Mouse (Mus musculus): ENCODE data around the gene Gpr84. TPM values are rescaled to one million over a fixed set of nuclear protein-coding genes. Genes with fewer than 3 reads are reported as not detected.

Gene Gpr84
- polyA plus RNA-seq, 1 experiment = 0.13 TPM

- no peak for DNase-seq
- Histone ChIP-seq H3K36me3 (ENCODE audit: control insufficient read depth, insufficient read depth, low read length) (no peaks in the 10 kb centered on the region), H3K4me1 (ENCODE audit: control insufficient read depth, insufficient read depth, low read length) (peaks cover 4% of the 10 kb centered on the region; the same call in 1 of the 2 replicates), H3K27ac (ENCODE audit: insufficient read depth, low read depth, low read length) (no peak overlapping the region), H3K27me3 (replicated peaks; ENCODE audit: control insufficient read depth, insufficient read depth, low read length) (no peaks in the 10 kb centered on the region), H3K4me3 (ENCODE audit: insufficient read depth, low read depth, low read length) (no peak overlapping the region)
- 80% methylated on average over 6 of the region's 6 CpGs for WGBS
- TF ChIP-seq CTCF (conservative IDR thresholded peaks at IDR 0.05; ENCODE audit: insufficient read depth, insufficient read length, low read depth, low read length) = no peak
- no peak for TF ChIP-seq POLR2A (IDR thresholded peaks at IDR 0.05; ENCODE audit: low read depth, low read length)
Observed at GRCm38 (mm10) chr15:103297313-103297712, 13.1 kb downstream of the Gpr84 start.

DNA sequence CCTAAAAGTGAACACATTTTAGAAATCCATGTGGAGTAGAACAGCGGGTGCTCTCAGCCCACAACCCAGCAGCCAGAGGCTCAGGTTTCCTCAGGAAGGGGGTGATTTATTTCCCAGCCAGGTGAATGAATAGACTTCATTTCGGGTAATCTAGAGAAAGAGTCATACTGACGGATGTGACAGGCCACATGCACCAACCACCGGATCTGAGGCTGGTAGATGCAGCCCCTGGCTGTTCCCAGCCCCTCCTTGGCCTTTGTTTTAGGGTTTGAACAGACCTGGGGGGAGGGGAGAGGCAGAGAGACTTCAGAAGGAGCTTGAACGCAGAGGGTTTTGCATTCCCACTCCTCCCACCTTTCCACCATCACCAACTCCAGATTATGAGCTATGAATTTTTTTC is 14.6 kb downstream of the Gpr84 start:
- no peak for DNase-seq
- no peaks in the 10 kb centered on the region for H3K27me3 ChIP-seq (replicated peaks; ENCODE audit: control insufficient read depth, insufficient read depth, low read length)
- H3K4me3 ChIP-seq (ENCODE audit: insufficient read depth, low read depth, low read length) = no peak overlapping the region
- no peak overlapping the region for H3K27ac ChIP-seq (ENCODE audit: insufficient read depth, low read depth, low read length)
- H3K36me3 ChIP-seq (ENCODE audit: control insufficient read depth, insufficient read depth, low read length) = no peaks in the 10 kb centered on the region
- TF ChIP-seq CTCF (conservative IDR thresholded peaks at IDR 0.05; ENCODE audit: insufficient read depth, insufficient read length, low read depth, low read length) (no peak), POLR2A (IDR thresholded peaks at IDR 0.05; ENCODE audit: low read depth, low read length) (no peak)
- 50% methylated on average over 5 of the region's 5 CpGs for WGBS
- peaks cover 4% of the 10 kb centered on the region; the same call in 1 of the 2 replicates for H3K4me1 ChIP-seq (ENCODE audit: control insufficient read depth, insufficient read depth, low read length)

GRCm38 (mm10) chr15:103294649-103295048 is 15.8 kb downstream of the Gpr84 start:
- Histone ChIP-seq H3K4me1 (ENCODE audit: control insufficient read depth, insufficient read depth, low read length) (peaks cover 4% of the 10 kb centered on the region), H3K36me3 (ENCODE audit: control insufficient read depth, insufficient read depth, low read length) (no peaks in the 10 kb centered on the region), H3K27me3 (replicated peaks; ENCODE audit: control insufficient read depth, insufficient read depth, low read length) (no peaks in the 10 kb centered on the region), H3K27ac (ENCODE audit: insufficient read depth, low read depth, low read length) (no peak overlapping the region), H3K4me3 (ENCODE audit: insufficient read depth, low read depth, low read length) (no peak overlapping the region)
- no peak for DNase-seq
- 77% methylated on average over 2 of the region's 2 CpGs for WGBS
- TF ChIP-seq POLR2A (IDR thresholded peaks at IDR 0.05; ENCODE audit: low read depth, low read length) (no peak), CTCF (conservative IDR thresholded peaks at IDR 0.05; ENCODE audit: insufficient read depth, insufficient read length, low read depth, low read length) (no peak)

- Histone ChIP-seq H3K4me1 (ENCODE audit: control insufficient read depth, insufficient read depth, low read length) (peaks cover 4% of the 10 kb centered on the region), H3K4me3 (ENCODE audit: insufficient read depth, low read depth, low read length) (no peak overlapping the region), H3K36me3 (ENCODE audit: control insufficient read depth, insufficient read depth, low read length) (no peaks in the 10 kb centered on the region), H3K27ac (ENCODE audit: insufficient read depth, low read depth, low read length) (no peak overlapping the region), H3K27me3 (replicated peaks; ENCODE audit: control insufficient read depth, insufficient read depth, low read length) (no peaks in the 10 kb centered on the region)
- no peak for DNase-seq
- WGBS = 97% methylated on average over 2 of the region's 2 CpGs
- TF ChIP-seq POLR2A (IDR thresholded peaks at IDR 0.05; ENCODE audit: low read depth, low read length) = no peak
- no peak for TF ChIP-seq CTCF (conservative IDR thresholded peaks at IDR 0.05; ENCODE audit: insufficient read depth, insufficient read length, low read depth, low read length)
Observed at GRCm38 (mm10) chr15:103293375-103293774, 17.0 kb downstream of the Gpr84 start.

DNA sequence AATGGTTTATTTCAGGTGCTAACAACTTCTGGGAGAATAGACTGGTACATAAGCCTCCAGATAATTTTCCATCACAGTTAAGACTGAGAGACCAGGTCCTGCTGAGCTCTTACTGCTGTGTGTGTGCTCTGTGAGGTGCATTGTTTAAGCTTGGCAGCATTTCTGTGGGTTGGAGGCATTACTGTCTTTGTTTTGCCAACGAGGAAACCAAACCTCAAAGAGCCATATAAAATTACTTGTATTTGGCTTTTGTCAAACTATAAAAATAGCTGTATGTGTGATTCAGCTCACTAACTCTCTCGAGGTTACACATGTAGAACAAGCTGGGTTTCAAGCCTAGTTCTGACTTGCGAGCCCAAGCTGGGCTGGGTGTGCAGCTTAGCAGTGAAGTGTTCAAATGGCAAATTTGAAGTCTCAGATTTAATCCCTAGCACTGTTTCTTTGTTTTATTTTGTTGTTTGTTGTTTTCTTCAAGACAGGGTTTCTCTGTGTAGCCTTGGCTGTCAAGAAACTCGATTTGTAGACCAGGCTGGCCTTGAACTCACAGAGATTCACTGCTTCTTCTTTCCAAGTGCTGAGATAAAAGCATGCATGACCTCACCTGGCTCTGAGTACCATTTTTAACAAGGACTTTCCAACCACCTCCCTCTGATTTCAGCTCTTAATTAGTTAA is 17.6 kb downstream of the Gpr84 start:
- 75% methylated on average over 4 of the region's 4 CpGs for WGBS
- Histone ChIP-seq H3K36me3 (ENCODE audit: control insufficient read depth, insufficient read depth, low read length) (no peaks in the 10 kb centered on the region), H3K27ac (ENCODE audit: insufficient read depth, low read depth, low read length) (no peak overlapping the region), H3K27me3 (replicated peaks; ENCODE audit: control insufficient read depth, insufficient read depth, low read length) (no peaks in the 10 kb centered on the region), H3K4me1 (ENCODE audit: control insufficient read depth, insufficient read depth, low read length) (peaks cover 4% of the 10 kb centered on the region), H3K4me3 (ENCODE audit: insufficient read depth, low read depth, low read length) (no peak overlapping the region)
- no peak for DNase-seq
- TF ChIP-seq POLR2A (IDR thresholded peaks at IDR 0.05; ENCODE audit: low read depth, low read length) (no peak), CTCF (conservative IDR thresholded peaks at IDR 0.05; ENCODE audit: insufficient read depth, insufficient read length, low read depth, low read length) (no peak)

DNA sequence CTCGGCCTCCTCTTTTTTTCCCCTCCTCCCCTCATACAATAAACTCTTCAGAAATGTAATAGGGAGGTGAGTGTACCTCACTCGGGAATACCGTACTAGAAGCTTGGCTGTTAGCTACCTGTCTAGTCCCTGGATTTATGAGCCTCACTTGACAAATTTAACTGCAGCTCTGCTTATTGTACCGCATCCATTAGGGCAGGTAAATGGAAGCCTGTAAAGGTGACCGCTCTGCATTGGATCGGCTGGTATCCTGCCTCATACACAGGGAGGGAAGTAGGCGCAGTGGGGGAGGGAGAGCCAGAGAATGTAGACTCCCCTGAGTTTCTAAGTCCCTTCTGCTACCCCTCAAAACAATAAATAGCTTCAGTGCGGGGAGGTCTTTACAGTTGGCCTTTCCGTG is 19.6 kb downstream of the Gpr84 start:
- Histone ChIP-seq H3K27me3 (replicated peaks; ENCODE audit: control insufficient read depth, insufficient read depth, low read length) (no peaks in the 10 kb centered on the region), H3K4me1 (ENCODE audit: control insufficient read depth, insufficient read depth, low read length) (peaks cover 8% of the 10 kb centered on the region), H3K27ac (ENCODE audit: insufficient read depth, low read depth, low read length) (no peak overlapping the region), H3K4me3 (ENCODE audit: insufficient read depth, low read depth, low read length) (no peak overlapping the region), H3K36me3 (ENCODE audit: control insufficient read depth, insufficient read depth, low read length) (no peaks in the 10 kb centered on the region)
- whole genome bisulfite sequencing = 69% methylated on average over 9 of the region's 9 CpGs
- no peak for DNase-seq
- no peak for TF ChIP-seq POLR2A (IDR thresholded peaks at IDR 0.05; ENCODE audit: low read depth, low read length)
- TF ChIP-seq CTCF (conservative IDR thresholded peaks at IDR 0.05; ENCODE audit: insufficient read depth, insufficient read length, low read depth, low read length) = no peak

GRCm38 (mm10) chr15:103290417-103290816 is 20.0 kb downstream of the Gpr84 start:
- DNase-seq = peak; percentile 37
- no peak overlapping the region for H3K4me3 ChIP-seq (ENCODE audit: insufficient read depth, low read depth, low read length)
- WGBS = 56% methylated on average over 6 of the region's 6 CpGs
- H3K36me3 ChIP-seq (ENCODE audit: control insufficient read depth, insufficient read depth, low read length) = no peaks in the 10 kb centered on the region
- H3K27me3 ChIP-seq (replicated peaks; ENCODE audit: control insufficient read depth, insufficient read depth, low read length) = no peaks in the 10 kb centered on the region
- no peak overlapping the region for H3K27ac ChIP-seq (ENCODE audit: insufficient read depth, low read depth, low read length)
- TF ChIP-seq CTCF (conservative IDR thresholded peaks at IDR 0.05; ENCODE audit: insufficient read depth, insufficient read length, low read depth, low read length) (no peak), POLR2A (IDR thresholded peaks at IDR 0.05; ENCODE audit: low read depth, low read length) (no peak)
- peaks cover 12% of the 10 kb centered on the region for H3K4me1 ChIP-seq (ENCODE audit: control insufficient read depth, insufficient read depth, low read length)

Measured in kidney, adult 2 months (tissue).